Mouse (Mus musculus) lung, postnatal 10 days (tissue): Measurements from ENCODE around the gene Cps1.

ENCODE experiments used
- DNase-seq: peaks from one replicate; pipeline ENCODE4 v3.0.0; 2021

Cps1 gene

DNA sequence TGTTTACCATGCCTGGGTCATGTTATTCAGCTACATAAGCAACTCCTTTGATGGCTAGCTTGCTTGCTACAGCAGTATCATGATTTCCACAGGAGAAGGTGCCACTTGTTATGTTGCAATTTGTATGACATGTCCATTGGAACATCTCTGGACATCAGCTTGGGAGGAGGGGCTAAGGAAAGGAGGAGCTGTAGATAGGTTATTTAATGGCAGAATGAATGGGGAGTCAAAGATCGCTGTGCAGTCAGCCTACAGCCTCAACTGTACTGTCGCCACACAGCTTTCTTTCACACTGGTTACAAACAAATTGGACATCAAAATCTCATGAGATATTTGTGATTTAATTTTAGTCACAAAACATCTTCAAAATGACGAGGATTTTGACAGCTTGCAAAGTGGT is at the start of gene Cps1:
Cps1 (plus strand) TSS at position 230 of the 400 bp plus-strand sequence.
- no peak for DNase-seq

DNA sequence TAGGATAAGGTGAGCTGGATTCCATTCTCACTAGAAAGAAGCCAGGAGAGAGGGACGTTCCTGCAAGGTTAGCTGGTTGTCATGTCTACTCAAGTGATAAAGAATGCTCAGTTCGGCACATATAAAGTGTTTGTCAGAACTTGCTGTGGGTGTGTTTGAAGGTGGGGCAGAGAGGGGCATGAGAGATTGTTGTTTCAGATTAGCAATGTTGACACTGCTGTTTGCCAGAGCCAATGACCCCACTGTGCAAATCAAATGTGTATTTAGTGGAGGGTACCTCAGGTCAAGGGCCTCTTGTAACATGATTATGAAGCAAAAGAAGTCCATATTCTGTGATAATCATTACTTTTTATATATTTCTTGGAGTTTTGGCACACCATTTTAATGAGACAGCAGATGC is 45.1 kb upstream of the Cps1 start:
- no peak for DNase-seq

DNA sequence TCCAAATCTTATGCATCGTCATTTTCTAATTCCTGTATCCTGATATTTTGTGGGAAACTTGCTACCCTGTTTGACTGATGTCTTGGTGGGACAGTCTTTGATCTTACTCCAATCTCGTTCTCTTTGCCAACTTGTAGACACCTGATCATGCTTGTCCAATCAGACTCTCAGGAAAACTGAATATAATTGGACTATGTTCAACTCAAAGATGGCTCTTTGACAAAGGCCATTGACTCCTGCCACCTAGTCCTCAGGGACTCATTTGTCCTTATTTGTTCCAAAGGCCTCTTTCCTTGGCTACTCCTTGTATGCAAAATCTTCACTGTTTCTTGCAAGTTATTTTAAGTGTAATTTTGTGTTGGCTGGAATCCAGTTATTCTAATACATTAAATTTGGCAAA is 44.2 kb upstream of the Cps1 start:
- DNase-seq: no peak

DNA sequence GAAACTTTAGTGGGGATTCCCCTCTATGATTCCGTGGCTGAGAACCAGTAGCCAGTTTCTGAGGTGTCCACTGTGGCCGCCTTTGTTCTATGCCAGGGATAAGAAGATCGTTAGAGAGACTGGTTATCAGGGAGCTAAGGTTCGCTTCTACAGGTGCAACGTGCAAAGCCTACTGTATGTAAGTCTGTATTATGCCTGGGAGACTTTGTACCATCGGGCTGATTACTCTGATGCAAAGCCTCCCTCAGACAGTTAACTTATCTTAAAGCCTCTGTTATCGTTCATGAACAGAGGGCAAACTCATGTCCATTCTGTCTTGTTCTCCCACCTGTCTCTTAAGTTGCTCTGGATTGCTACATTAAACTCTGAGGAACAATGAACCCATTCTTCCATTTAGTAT is 43.7 kb upstream of the Cps1 start:
- no peak for DNase-seq

DNA sequence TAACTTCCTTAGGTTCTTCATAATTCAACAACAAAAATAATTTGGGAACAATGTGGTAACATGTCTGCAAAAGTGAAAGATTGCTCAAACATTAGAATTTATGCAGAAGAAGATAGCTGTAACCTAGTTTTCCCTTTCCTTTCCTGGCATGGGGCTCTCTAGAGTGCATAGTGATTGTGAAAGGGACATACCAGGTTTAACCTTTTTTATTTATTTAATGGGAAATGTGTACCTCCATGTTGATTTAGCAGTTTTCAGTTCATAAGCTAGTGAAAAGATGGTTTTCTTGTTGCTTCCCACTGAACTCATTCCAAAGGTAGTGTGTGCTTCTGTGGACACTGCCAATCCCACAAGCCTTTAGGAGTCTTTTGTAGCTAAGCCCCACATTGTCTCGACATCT is 30.4 kb upstream of the Cps1 start:
- DNase-seq: no peak

DNA sequence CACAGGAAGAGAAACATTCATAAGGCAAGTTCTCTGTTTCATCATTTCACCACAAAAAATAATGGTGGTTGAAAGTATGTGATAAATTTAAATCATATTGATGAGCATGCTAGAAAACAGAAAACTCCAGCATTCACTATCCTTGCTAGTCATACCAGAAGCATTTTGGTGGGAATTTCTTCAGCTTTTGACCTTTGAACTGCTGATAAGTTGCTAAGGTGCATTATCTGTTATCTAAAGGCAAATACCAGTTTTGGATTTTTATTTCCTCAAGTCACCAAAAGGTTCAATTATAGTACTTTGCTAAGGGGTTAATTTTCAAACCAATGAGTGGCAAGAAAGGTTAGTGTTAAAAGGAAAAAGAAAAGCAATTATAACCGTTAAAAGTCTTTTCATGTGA is 23.6 kb upstream of the Cps1 start:
- no peak for DNase-seq

DNA sequence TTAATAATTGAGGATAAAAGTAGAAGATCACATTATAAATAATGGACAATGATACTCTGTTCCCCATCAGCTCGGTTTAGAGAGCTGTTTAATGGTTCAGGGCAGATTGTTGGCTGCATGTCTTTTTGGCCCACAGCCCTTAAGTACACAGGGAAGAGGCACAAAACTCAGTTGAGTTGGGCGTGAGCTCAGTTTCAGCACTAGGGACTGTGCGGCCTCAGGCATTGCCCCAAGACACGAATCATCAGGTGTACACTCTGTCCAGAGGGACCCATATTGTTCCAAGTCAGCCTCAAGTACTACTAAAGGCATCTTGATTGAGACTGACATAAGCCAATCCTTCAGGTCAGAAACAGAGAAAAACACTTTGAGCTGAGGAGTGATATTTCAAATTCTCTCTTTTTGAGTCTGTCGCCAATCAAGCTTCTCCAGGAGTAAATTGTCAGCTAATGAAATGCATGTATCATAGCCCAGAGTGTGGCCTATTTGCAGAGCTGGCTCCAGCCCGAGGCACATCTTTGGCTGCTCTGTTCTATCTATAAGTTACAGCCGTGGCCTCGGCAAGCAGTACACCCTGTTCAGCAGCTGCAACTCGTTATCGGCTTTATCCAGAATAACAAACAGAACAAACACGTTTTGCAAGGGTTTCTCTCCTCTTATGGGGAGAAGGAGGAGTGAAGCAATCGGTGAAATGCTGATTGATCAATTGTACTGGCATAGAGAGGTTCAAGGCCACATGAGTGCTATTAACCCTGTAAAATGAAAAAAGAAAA is 19.2 kb upstream of the Cps1 start:
- DNase-seq: no peak

DNA sequence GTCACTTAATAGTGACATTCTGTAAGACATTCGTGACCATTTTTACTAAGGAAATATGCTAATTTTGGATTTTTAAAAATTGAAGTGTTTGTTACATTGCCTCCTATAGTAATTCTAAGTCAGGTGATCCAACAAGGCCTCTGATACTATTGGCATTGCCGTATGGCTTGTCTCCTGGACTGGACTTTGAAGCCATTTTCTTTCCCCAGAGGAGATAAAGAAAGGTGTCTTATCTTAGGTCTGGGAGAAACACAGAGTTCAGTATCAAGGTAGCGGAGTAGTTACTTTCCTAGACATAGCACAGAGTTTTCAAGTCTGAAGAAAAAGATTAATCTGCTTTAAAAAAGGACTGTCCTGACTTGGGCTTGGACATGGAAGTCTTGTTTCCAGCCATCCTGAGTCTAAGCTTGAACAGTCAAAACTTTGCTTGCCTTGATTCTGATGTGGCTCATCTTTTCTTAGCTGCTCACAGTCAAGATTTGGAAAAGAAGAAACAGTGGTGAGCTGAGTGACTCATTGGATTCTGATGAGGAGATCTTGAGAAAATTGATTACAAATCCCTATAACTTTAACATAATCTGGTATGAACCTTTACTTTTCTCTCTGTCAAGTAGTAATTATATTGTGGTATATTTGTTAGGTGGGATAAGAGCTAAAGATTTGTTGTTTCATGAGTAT is 11.1 kb upstream of the Cps1 start:
- DNase-seq: no peak

DNA sequence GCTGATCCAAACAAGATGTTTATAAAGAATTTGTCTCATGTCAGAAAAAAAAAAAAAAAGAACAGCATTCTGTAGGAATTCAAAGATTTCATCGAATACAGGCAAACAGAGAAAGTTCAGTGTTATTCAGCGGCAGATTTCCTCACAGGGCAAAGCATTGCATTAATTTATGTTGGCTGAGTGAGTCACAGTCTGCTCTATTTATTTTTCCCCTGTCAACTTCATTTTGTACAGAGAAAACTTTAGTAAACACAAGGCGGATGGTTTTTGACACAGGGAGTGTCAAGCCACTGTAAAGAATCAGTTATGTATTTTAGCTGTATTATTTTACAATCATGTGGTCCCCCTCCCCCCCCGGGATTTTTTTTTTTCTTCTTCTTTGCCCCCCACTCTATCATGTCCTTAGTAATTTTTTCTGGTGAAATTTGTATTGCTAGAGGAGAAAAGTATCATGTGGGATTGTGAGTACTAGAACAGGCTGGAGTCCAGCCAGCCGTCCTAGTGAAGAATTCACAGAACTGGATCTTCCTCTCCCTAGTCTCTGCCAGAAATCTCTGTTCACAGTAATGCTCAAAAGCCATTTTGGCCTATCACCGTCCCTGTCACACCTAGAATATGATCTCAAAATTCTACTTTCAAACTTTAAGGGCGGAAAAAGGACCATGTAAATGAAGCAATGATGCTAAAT is 9.3 kb upstream of the Cps1 start:
- DNase-seq: no peak

DNA sequence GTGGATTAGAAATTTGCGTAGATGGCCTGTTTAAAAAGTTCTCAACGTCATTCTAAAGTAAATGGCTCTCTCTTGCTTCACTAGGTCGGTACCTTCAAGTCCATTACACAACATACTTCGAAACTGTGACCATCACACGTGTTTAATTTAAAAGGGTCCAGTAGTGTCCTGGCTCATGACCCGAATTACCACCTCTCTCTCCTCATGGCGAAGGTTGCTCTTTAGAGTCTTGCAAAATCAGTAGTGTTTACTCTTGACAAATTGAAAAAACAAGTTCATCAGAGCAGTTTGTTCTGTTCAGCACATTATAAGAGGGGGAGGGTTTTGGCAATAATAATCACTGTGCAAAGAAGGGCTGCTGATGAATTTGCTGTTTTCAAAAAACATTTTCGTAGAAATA is 6.3 kb upstream of the Cps1 start:
- DNase-seq: no peak

DNA sequence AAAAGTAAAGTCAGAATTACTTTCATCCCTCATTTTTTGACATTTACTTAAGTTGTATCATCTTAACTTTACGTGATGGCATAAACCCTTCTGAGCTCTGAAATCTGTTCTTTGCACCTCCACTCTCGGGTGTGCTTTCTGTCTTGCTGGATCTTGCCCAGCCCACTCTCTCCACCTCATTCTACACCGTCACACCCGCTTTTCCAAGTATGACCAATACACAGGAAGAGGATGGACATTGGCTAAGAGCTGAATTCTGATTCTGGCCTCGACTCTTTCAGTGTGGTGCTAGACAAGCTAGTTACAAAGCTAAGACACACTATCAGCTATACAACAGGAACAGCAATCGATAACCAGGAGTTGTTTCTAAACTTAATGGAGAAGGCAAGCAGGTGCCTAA is 5.0 kb upstream of the Cps1 start:
- DNase-seq: no peak

DNA sequence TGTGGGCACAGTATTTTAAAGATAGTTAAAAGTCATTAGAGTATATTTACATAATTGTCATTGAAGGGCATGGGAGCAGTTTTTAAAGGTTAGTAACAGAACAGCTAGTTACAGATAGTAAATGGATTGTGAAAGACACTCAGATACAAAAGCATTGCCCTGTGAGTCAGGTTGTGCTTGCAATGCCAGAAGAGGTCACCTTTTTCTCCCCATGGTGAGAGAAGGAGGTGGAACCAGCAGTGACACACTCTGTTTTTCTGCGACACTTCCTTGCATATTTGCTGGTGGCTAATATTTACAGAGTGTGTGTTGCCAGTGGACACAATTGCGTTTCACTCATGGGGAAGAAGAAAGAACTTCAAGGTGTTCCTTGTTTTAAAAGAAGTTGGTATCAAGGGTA is 2.6 kb downstream of the Cps1 start:
- no peak for DNase-seq

DNA sequence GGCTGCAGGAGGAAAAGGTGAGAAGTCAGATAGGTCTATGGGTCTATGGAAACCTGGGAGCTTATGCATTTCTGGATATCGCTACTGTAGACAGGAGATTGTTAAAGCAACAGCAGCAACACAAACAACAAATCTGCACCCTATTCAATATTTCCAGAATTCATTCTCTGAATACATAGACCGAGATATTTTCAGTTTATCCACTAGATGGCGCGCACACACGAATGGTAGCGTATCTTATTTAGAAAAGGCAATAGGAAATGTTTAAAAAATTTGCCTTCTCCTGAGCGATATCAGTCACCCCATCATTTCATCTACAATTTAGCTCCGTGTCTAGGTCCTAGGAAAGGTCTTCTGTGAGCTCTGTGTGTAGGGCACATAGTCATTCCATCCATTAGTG is 21.1 kb downstream of the Cps1 start:
- peak; percentile 19 for DNase-seq

DNA sequence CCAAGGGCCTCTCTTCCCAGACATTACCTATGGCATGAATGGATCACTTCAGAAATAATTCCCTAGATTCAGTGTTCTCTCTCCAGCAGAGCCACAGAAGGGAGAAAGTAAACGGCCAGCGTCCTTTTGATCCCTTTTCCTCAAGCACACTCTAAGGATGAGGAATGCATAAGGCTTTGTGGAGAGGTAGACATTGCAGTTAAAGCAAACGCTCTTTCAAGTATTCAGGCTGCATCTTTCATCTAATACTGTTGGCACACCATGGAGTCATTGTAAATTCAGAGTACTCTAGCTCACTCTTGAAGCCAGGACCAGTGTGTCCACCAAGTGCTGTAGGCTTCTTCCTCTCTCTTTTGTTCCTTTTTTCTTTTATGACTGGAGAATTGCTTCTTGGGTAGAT is 28.4 kb downstream of the Cps1 start:
- no peak for DNase-seq

DNA sequence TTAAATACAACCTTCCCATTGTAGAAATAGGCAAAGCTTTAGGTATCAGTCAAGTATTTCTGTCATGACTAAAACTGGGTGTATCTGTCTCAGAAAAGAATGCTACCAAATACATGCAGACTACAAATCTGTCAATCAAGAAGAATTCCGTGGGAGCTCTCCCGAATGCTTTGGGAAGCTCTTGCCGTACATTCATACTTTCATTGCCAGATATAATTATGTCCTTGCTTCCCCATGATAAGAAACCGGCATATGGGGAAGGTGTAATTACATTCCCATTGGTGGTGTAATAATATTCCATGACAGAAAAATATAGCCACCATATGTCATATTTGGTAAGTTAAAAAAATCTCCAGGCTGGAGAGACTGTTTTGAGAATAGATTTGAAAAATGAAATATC is 44.5 kb downstream of the Cps1 start:
- DNase-seq: no peak

DNA sequence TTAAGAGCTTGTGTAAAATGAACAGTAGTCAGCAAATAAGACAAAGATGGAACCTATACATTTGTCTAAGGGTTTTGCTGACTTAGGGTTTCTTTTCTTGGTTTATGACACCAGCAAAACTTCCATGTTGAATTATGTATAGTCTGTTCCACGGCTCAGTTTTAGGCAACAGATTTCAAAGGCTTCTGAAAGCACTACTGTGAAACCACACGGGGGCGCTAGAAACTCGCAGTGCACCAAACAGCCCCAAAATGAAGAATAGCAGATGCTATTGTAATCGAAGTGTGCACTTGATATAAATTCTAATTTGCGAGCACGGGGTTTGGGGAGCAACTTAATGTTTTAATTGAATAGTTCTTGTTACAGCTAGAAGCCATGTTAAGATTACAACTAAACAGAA is 58.3 kb downstream of the Cps1 start:
- DNase-seq: peak; percentile 55

DNA sequence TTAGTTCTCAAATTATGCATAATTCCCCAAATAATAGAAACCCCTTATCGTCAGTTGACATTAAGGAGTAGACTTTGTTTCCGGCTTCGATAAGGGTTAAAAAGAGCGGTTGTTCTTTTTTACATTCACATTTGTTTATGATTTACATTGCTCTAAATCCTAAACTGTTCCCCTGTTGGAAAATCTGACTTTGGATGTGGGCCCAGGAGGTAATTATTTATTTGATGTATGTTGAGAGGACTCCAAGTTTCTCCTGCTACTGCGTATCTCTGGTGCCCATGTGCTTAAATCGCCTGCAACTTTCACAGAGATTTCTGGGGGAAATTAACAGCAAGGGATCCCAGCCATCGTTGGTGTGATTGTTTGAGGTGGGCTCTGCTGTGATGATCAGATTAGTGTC is 59.4 kb downstream of the Cps1 start:
- DNase-seq: no peak

DNA sequence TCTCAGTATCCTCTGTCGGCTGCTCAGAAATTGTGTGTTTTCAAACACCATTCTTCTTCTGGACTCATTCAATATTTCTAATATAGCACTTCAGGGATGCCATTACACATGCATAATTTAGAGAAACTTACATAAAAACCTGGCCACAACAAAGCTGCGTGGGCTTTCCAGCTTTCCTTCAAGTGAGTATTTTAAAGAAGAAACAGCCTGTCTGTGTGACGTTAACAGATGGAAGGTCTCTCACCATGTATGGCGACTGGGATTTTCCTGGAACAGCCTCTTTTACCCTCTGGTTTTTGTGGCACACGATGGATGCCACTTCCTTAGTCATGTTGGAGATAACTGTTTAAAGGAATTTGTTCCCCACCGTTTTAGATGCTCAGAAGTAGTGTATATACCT is 60.7 kb downstream of the Cps1 start:
- no peak for DNase-seq

DNA sequence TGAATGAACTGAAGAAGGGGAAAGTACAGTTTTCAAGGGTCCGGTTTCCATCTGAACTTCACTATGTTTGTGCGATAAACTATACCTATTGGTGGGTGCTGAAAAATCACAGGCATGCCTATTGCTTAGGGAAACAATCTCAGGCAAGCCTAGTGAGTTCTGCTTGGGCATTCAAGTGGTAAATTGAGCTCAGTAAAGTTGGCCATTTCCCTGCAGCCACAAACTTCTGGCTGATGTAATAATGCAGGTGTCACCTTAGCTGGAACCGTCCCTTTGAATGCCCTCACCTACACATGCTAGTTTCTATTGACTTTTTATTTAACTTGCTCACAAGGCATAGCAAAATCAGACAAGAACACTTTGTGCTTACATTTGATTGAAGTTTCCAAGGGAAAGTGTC is 61.3 kb downstream of the Cps1 start:
- no peak for DNase-seq

DNA sequence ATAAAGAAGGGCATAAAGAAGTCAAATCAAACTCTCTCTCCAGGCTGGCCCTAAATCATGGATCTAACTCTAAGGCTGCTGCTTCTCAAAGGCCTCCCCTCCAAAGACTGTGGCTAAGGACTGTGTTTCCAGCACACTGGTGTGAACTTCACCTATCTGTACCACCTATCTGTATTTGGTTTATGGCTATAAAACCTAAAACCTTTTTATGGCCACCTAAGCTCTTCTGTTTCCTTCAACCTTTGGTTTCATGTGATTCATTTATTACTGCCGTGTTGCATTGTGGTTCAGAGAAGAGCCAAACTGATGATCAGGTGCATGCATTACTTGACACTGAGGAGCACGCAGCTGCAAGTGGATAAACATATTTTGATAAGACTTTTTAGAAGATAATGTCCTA is 74.5 kb downstream of the Cps1 start:
- DNase-seq: no peak

DNA sequence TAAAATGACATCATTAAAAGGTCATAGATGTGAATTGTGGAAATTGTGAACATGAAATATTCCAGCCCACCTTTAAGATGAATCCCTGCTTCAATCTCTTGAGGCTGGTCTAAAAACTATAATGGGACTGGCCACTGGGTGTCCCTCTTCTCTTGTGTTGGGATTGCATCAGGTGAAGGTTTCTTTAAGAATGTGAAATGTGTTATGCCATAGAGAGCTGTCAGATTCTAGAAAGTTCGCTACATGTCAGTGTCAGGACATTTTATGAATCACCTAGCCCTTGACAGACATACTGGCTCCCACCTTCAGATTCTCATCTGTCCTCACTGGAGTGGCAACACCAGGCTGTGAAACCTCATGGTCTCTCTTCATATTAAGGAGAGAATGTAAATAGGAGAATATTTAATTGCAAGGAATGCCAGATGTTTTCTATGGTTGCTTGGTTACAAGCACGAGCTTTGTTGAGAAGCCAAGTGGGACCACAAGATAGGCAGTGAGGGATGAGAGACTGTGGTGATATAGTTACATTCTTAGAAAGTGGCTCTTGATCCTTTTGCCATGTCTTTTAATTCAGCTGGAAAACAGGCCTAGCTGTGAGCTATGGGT is 95.6 kb downstream of the Cps1 start:
- DNase-seq: no peak

DNA sequence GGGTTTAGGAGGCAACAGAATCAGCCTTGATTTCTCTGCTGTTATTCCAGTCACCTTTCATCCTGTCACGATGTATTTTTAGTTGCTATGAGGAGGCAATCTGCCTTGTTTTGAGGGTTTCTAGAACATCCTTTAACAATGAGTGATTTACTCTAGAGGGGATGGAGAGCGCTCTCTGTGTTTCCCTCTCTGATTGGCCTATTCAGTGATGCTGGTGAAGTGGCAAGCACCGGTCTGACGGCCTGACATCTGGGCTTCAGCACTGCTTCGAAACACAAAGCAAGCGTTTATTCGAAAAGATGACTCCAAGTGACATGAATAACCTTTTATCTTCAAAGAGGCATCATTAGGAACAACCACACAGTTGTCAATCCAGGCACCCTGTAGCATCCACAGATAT is 100.8 kb downstream of the Cps1 start:
- DNase-seq: no peak

DNA sequence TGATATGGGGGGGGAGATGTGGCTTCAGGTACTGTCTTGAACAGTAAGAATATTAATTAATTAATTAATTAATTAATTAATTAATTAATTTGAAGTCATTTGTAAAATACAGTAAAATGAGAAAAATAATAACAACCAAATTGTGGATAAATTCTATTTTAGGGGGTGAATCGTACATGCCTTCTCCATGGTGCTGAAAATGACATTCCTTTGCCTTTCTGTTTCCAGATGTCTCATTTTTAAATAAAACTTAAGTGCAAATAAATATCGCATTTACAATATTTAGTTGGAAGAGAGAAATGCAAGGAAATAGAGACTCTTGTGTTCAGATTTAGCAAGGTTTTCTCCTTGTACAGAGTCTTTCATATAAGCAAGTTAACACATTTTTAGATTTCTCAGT is 112.0 kb downstream of the Cps1 start:
- DNase-seq: no peak
